Mouse (Mus musculus) brain, embryonic 14.5 days (tissue): ENCODE results near the gene Lrrc42. TPM values are rescaled to one million over a fixed set of nuclear protein-coding genes. Genes with fewer than 3 reads are reported as not detected.

Experiments
- DNase-seq: peaks from one replicate; pipeline ENCODE4 v3.0.0-alpha.2; 2011; ENCODE audit warnings: low read depth
- CTCF ChIP-seq: fragments of 200-500 bp; IDR thresholded peaks from 2 replicates; pipeline ENCODE4 v1.5.1; 2012; ENCODE audit warnings: inconsistent platforms, mild to moderate bottlenecking, moderate library complexity, borderline replicate concordance; ENCODE audit not compliant: insufficient read depth, insufficient read length; ENCODE audit errors: extremely low read depth
- POLR2A ChIP-seq: fragments of 200-500 bp; IDR thresholded peaks from 2 replicates; pipeline ENCODE4 v1.6.1; 2012; ENCODE audit warnings: mild to moderate bottlenecking, inconsistent platforms, borderline replicate concordance; ENCODE audit not compliant: poor library complexity, insufficient read depth, insufficient read length, severe bottlenecking; ENCODE audit errors: extremely low read depth
- polyA plus RNA-seq: library from polyadenylated mRNA; depleted of rRNA; stranded (reverse); fragments of >200 nt; gene quantifications from 2 replicates; pipeline ENCODE4 v1.2.3, GENCODE M21; 2012; rRNA removed

Lrrc42 gene
- polyA plus RNA-seq, 1 experiment = 34.8 TPM

DNA sequence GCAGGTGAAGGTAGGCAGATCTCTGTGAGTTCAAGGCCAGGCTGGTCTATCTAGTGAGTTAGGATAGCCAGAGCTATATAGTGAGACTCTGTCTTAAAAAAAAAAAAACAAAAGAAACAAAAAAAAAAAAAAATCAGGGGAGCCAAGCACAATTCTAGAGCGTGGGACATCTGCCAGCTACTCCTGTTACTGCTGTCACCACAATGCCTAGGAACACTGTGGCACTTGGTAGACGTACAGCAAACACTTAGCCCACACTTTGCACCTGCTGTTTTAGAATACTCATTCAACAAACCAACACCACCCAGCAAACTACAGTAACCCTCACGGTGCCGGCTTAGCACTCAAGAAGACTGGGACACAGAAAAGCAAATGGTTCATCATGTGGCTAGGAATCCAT is 41.9 kb downstream of the Lrrc42 start:
- peak; percentile 23 for DNase-seq

DNA sequence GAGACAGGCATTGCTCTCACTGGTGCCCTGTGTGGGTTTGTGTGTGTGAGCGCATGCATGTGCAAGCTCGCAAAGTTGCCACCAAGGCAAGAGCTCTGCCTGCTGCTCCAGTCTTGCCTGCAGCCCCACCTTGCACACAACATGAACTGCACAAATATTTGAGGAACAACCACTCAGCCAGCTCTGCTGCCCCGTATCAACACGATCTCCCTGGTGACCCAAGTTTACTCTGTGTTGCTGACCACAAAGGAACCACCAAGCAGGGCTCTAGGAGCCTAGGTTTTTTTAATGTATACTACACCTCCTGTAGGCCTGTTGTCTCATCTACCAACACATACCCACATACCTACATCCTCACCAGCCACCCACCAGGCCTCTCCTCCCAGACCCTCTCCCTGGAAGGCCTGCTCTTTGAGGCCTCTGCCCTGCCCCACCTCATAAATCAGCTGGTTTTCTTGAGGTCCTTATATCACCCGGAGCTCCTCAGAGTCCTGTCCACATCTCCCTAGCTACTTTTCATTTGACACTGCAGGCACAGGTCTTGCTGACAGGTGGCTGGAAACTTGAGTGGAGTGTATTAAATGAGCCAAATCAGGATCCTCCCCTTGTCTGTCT is 42.7 kb downstream of the Lrrc42 start:
- DNase-seq = no peak
- TF ChIP-seq POLR2A (no peak), CTCF (no peak)

More for the DNA sequence above, 41.9 kb downstream of the Lrrc42 start:
- no peak for TF ChIP-seq CTCF

DNA sequence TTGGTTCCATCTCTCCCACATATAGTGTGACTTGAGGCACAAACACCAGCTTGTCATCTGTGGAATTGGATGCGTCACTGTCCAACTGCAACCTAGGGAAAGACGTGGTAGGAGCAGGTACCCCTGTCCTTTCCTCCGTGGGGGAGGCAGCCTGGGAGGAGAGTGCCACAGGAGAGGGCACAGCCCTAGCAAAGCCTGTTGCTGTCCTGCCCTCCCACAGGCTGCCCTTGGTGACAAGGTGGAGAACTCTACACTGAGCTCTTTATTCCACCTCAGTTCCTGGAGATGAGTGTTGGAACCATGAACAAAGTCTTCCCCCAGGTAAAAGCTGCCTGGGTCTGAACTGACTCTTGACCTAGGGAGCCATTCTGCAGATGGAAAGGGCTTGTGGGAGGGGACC is 44.5 kb downstream of the Lrrc42 start, which contains the start of gene Ldlrad1:
Gene Ldlrad1 (plus strand): TSS at position 301 of the 400 bp plus-strand sequence.
- no peak for DNase-seq
- TF ChIP-seq CTCF = no peak
- no peak for TF ChIP-seq POLR2A

DNA sequence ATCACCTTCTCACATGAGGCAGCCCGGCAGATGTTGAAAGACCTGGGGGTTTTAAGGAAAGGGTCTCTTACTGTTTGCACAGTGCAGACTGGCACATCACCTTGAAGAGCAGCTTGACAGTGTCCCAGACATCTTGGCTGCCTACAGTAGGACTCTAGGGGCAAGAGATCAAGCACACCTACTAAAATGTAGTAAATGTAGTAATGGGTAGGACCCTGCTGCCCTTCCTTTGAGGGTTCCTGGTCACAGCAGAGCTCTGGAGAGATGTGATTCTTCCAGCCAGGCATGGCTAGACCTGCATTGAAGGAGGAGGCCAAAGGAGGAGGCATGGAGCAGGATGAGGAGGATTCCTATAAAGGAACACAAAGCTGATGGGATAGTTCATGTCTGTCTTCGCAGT is 46.3 kb downstream of the Lrrc42 start:
- DNase-seq = no peak
- TF ChIP-seq POLR2A = no peak
- TF ChIP-seq CTCF = no peak

DNA sequence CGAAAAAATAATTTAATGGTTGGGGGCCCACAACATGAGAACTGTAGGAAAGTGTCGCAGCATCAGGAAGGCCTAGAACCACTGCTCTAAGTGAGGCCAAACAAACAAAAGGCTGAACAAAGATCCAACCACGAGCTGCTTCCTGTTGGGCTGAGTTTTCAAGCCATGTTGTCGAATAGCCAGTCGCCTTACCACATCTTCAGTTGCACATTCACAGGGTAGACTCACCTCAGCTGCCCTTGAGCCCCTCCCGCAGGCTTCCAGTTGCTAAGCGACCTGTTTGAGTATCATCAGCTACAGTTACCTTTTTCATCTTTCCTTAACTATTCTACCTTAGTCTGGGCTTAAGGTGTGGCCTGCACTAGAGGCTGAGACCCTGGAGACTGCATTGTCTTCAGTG is 50.3 kb downstream of the Lrrc42 start:
- no peak for DNase-seq
- TF ChIP-seq POLR2A = no peak
- no peak for TF ChIP-seq CTCF

DNA sequence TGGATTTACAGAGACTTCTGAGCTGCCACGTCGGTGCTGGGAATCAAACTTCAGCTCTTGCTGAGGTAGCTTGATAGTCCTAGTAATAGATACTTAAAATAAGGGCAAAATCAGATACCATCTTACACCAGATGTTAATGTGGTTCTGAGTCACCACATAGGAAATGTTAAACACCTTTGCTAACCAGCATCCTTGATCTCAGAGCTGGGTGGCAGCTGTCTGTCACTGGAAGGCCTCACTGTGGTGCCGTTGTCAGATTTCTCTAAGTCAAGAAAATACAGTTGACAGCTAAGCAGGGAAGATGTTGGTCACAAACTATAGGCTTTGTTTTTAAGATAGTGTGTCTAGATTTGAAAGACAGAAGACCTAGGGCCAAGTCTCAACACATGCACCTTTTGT is 51.6 kb downstream of the Lrrc42 start:
- TF ChIP-seq POLR2A (no peak), CTCF (no peak)

DNA sequence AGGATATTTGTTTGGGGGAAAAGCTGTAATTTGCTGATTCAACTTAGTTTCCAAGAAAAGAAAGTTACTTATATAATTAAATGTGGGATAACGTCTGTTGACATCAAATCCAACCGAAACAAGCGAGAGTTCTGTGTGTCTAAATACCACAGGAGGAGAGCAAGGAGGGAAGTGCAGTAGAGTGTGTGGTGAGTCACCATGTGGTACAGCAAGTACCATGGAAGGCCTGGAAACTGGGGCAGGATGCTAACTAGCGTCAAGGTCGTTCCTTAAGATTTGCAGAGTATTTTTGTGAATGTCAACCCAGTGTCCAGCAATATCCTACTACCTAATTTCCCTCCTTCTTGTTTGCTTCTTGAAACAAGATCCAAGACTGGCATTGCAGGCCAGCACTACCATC is 55.3 kb downstream of the Lrrc42 start:
- TF ChIP-seq POLR2A (no peak), CTCF (no peak)
- DNase-seq = no peak

More for the DNA sequence above, 51.6 kb downstream of the Lrrc42 start:
- DNase-seq = no peak

DNA sequence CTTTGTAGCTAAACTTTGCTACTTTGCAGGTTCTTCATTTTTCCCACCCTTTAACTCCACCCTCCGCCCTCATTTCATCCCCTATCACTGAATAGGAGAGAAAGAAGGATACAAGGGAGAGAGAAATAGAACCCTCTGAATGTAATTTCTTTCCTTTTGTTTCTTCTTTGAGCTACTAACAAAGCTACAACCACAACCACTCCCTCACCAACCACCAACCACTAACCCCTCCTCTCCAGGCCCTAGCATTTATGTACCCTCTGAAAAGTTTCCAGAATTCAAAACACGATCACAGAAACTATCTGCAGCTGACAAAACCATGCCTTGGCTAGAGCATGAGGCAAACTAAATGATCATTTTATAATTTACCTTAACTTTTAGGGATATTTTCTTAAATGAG is 56.9 kb downstream of the Lrrc42 start:
- TF ChIP-seq POLR2A (no peak), CTCF (no peak)
- DNase-seq = no peak

DNA sequence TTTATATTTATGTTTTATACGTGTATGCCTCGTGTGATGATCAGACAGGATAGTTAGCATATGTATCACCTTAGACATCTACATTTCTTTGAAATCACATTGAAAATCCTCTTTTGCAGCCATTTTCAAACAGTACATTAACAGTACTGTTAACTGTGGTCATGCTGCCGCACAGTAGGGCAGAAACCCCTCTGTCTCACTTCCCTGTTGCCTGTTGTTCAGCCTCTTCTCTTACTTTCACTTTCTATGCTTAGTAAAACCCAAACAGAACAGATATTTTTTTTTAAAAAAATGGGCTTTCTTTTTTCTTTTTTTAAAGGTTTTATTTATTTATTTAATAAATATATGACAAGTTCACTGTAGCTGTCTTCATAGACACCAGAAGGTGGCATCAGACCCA is 59.5 kb downstream of the Lrrc42 start:
- DNase-seq = no peak
- TF ChIP-seq POLR2A (no peak), CTCF (no peak)

DNA sequence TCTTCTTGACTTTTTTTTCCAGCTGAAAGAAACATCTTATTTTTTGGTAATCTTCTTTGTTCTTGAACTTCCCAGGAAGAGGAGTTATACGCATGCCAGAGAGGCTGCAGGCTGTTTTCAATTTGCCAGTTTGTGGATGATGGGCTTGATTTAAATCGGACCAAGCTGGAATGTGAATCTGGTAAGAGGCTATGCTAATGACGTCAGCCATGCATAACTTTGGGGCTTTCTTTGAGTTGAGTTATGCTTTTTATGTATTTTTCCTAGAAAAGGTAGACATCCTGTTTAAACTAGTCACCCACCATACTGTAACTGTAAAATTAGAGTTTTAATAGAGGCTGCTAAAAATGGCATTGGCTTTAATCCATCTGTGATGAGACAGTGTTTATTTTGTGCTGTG is 67.6 kb downstream of the Lrrc42 start:
- TF ChIP-seq CTCF (no peak), POLR2A (no peak)
- DNase-seq = no peak

Other genes with a start within 250 kb of the Lrrc42 start
- gene Mrpl37, start 186.7 kb downstream of the Lrrc42 start, polyA plus RNA-seq = 88.1 and 114 TPM in 2 replicates
- gene Cyb5rl, start 186.5 kb downstream of the Lrrc42 start, polyA plus RNA-seq = 3.7 and 4.5 TPM in 2 replicates
- 0.03 and 0.08 TPM in 2 replicates for gene Cdcp2, start 156.6 kb downstream of the Lrrc42 start, polyA plus RNA-seq
- 183 and 194 TPM in 2 replicates for gene Tmem59, start 75.1 kb downstream of the Lrrc42 start, polyA plus RNA-seq
- 14.0 and 14.2 TPM in 2 replicates for gene Tceanc2, start 74.4 kb downstream of the Lrrc42 start, polyA plus RNA-seq
- gene Ldlrad1, start 44.4 kb downstream of the Lrrc42 start, polyA plus RNA-seq = 0.08 TPM in 1 of 2 replicates, not detected in the other
- 15.9 and 19.9 TPM in 2 replicates for gene Hspb11, start 61 bp upstream of the Lrrc42 start, polyA plus RNA-seq
- gene Dio1, start 53.6 kb upstream of the Lrrc42 start, polyA plus RNA-seq = not detected in 2 replicates
- 39.4 and 40.8 TPM in 2 replicates for gene Yipf1, start 60.8 kb upstream of the Lrrc42 start, polyA plus RNA-seq
- gene Ndc1, start 114.3 kb upstream of the Lrrc42 start, polyA plus RNA-seq = 20.2 and 24.9 TPM in 2 replicates
- 1.3 and 1.4 TPM in 2 replicates for gene Glis1, start 181.1 kb upstream of the Lrrc42 start, polyA plus RNA-seq